Mouse (Mus musculus) cerebellum, adult 11-12 months (tissue): Measurements from ENCODE around the gene Fgf9.

Experiments used
- DNase-seq: peaks from one replicate; pipeline ENCODE4 v3.0.0; 2022

Gene Fgf9

GRCm38 (mm10) chr14:58091321-58091720 lies 21.0 kb downstream of the Fgf9 start:
- DNase-seq, result peak; percentile 12

- DNase-seq, result no peak
Observed at GRCm38 (mm10) chr14:58099599-58099998, 29.3 kb downstream of the Fgf9 start.

- no peak for DNase-seq
Observed at GRCm38 (mm10) chr14:58101298-58101697, 31.0 kb downstream of the Fgf9 start.

- no peak for DNase-seq
Observed at GRCm38 (mm10) chr14:58104266-58104665, 33.9 kb downstream of the Fgf9 start.

GRCm38 (mm10) chr14:58105596-58105995 lies 35.2 kb downstream of the Fgf9 start:
- DNase-seq, result no peak

GRCm38 (mm10) chr14:58109601-58110000 lies 39.3 kb downstream of the Fgf9 start:
- DNase-seq, result no peak

- DNase-seq, result peak; percentile 54
Observed at GRCm38 (mm10) chr14:58111562-58111961, 41.2 kb downstream of the Fgf9 start.

GRCm38 (mm10) chr14:58112341-58112740 lies 42.0 kb downstream of the Fgf9 start:
- DNase-seq, result peak; percentile 92

- peak; percentile 68 for DNase-seq
Observed at GRCm38 (mm10) chr14:58113180-58113579, 42.8 kb downstream of the Fgf9 start.

GRCm38 (mm10) chr14:58114146-58114545 lies 43.8 kb downstream of the Fgf9 start:
- no peak for DNase-seq

GRCm38 (mm10) chr14:58124625-58125024 lies 54.3 kb downstream of the Fgf9 start:
- no peak for DNase-seq

- DNase-seq, result no peak
Observed at GRCm38 (mm10) chr14:58126508-58126907, 56.2 kb downstream of the Fgf9 start.

- no peak for DNase-seq
Observed at GRCm38 (mm10) chr14:58139506-58140055, 69.2 kb downstream of the Fgf9 start.

GRCm38 (mm10) chr14:58149637-58150470 lies 79.5 kb downstream of the Fgf9 start:
- no peak for DNase-seq

GRCm38 (mm10) chr14:58150471-58150855 lies 80.1 kb downstream of the Fgf9 start:
- no peak for DNase-seq

GRCm38 (mm10) chr14:58152110-58152509 lies 81.8 kb downstream of the Fgf9 start:
- DNase-seq, result no peak

- no peak for DNase-seq
Observed at GRCm38 (mm10) chr14:58153470-58154416, 83.4 kb downstream of the Fgf9 start.

- DNase-seq, result no peak
Observed at GRCm38 (mm10) chr14:58160624-58161023, 90.3 kb downstream of the Fgf9 start.
